Mouse (Mus musculus) liver, embryonic 14.5 days (tissue): ENCODE measurements around the gene Pigv. TPM values are rescaled to one million over a fixed set of nuclear protein-coding genes. Genes with fewer than 3 reads are reported as not detected.

Experiments
- ATAC-seq: fragments of 200-750 bp; cut with Nextera tagmentation; 2 replicates; pipeline ENCODE4 v1.8.0; 2017; ENCODE audit warnings: moderate number of reproducible peaks, mild to moderate bottlenecking, moderate library complexity; ENCODE audit not compliant: insufficient read depth
- DNase-seq, 3 experiments: peaks; one replicate each; pipeline ENCODE4 v3.0.0-alpha.2; 2012 to 2013; ENCODE audit warnings: low read depth in 3 of 3, low spot score in 3 of 3
- H3K27ac ChIP-seq: fragments of 300-500 bp; sonication (generic); 2 replicates; pipeline ENCODE4 v1.5.1; 2014; ENCODE audit warnings: moderate library complexity, mild to moderate bottlenecking, control low read depth, inconsistent platforms
- H3K27me3 ChIP-seq: fragments of 300-500 bp; sonication (generic); 2 replicates; pipeline ENCODE4 v1.6.1; 2014; ENCODE audit warnings: mild to moderate bottlenecking, low read length, moderate library complexity; ENCODE audit not compliant: control insufficient read depth, insufficient read depth
- H3K36me3 ChIP-seq: fragments of 300-500 bp; sonication (generic); replicated peaks from 2 replicates; pipeline ENCODE4 v1.6.1; 2014; ENCODE audit warnings: low read depth; ENCODE audit not compliant: control insufficient read depth, insufficient read depth
- H3K4me1 ChIP-seq, 2 experiments: fragments of 200-500 bp in 1 of 2; fragments of 300-500 bp in 1 of 2; sonication (generic) in 1 of 2; replicated peaks; 2 replicates each; pipeline ENCODE4 v1.6.1; 2012 to 2014; ENCODE audit warnings: antibody characterized with exemption in 1 of 2, inconsistent platforms in 1 of 2, low read length in 1 of 2; ENCODE audit not compliant: control insufficient read depth in 2 of 2, insufficient read depth in 2 of 2
- H3K4me2 ChIP-seq: fragments of 300-500 bp; sonication (generic); 2 replicates; pipeline ENCODE4 v1.6.1; 2014; ENCODE audit warnings: low read depth, mild to moderate bottlenecking, control low read depth, moderate library complexity
- H3K4me3 ChIP-seq, 2 experiments: fragments of 200-500 bp in 1 of 2; fragments of 300-500 bp in 1 of 2; sonication (generic) in 1 of 2; 2 replicates each; pipeline ENCODE4 v1.5.1; 2012 to 2014; ENCODE audit warnings: low read depth in 2 of 2, low read length in 2 of 2, mild to moderate bottlenecking in 2 of 2, control low read depth in 1 of 2, inconsistent platforms in 1 of 2, moderate library complexity in 1 of 2; ENCODE audit not compliant: insufficient read depth in 1 of 2
- H3K9ac ChIP-seq: fragments of 300-500 bp; sonication (generic); replicated peaks from 2 replicates; pipeline ENCODE4 v1.6.1; 2014; ENCODE audit warnings: mild to moderate bottlenecking, control low read depth, moderate library complexity
- H3K9me3 ChIP-seq: fragments of 300-500 bp; sonication (generic); 2 replicates; pipeline ENCODE4 v1.6.1; 2016; ENCODE audit warnings: low read length, mixed read lengths; ENCODE audit not compliant: control insufficient read depth
- CTCF ChIP-seq: IDR thresholded peaks from 2 replicates; pipeline ENCODE4 v1.5.1; 2016; ENCODE audit warnings: antibody characterized with exemption, low read depth, control low read depth
- EP300 ChIP-seq: IDR thresholded peaks from 2 replicates; pipeline ENCODE4 v1.6.1; 2016; ENCODE audit warnings: antibody characterized with exemption, low read depth
- WGBS: fragments of 180-500 bp; shearing (Covaris S2); extraction: QIAGEN DNeasy Blood & Tissue Kit; methylation state at CpG from one replicate; pipeline ENCODE4 v1.1.7; 2014; ENCODE audit not compliant: insufficient replicate concordance; 5-methylcytosine and 5-hydroxymethylcytosine counted together
- polyA plus RNA-seq, 2 experiments: library from polyadenylated mRNA; depleted of rRNA in 1 of 2; stranded (reverse) in 1 of 2; unstranded in 1 of 2; fragments of >200 nt; fragmentation: Nextera tagmentation in 1 of 2; extraction: Ambion mirVana in 1 of 2; gene quantifications; 2 replicates each; pipeline versions ENCODE4 v1.2.1 to v1.2.3; 2012 to 2014

Pigv gene
- polyA plus RNA-seq, 2 experiments: 3.1 to 3.3 TPM

DNA sequence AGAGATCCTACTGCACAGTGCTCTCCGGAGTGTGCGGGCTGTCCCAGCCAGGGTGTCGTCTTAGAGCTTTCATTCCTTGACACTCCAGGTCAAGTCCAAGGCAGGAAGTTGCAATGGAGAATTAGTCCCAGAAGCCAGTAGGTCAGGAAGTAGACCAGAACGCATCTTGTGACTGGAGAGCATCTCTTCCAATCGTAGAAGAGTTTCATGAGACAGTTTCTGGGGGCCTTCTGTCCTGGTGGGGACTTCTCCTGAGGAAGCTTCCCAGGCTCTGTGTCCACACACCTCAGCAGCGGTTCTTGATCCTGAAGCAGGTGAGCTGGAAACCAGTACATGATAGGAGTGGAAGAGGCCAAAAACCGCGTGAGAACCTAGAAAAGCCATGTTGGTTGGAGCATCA is 10.0 kb downstream of the Pigv start:
- H3K9me3 ChIP-seq: no peaks in the 10 kb centered on the region
- H3K4me2 ChIP-seq: no peak overlapping the region
- H3K4me3 ChIP-seq: no peak overlapping the region
- H3K27me3 ChIP-seq: no peaks in the 10 kb centered on the region
- ATAC-seq (no peak), DNase-seq (no peak)
- no peaks in the 10 kb centered on the region for H3K36me3 ChIP-seq
- peaks cover 4 to 21% of the 10 kb centered on the region in 2 experiments; a peak in 3 of 4 replicates for H3K4me1 ChIP-seq
- no peak overlapping the region for H3K9ac ChIP-seq
- no peak overlapping the region for H3K27ac ChIP-seq
- TF ChIP-seq EP300 (no peak), CTCF (no peak)
- WGBS: 79% methylated on average over 8 of the region's 8 CpGs

DNA sequence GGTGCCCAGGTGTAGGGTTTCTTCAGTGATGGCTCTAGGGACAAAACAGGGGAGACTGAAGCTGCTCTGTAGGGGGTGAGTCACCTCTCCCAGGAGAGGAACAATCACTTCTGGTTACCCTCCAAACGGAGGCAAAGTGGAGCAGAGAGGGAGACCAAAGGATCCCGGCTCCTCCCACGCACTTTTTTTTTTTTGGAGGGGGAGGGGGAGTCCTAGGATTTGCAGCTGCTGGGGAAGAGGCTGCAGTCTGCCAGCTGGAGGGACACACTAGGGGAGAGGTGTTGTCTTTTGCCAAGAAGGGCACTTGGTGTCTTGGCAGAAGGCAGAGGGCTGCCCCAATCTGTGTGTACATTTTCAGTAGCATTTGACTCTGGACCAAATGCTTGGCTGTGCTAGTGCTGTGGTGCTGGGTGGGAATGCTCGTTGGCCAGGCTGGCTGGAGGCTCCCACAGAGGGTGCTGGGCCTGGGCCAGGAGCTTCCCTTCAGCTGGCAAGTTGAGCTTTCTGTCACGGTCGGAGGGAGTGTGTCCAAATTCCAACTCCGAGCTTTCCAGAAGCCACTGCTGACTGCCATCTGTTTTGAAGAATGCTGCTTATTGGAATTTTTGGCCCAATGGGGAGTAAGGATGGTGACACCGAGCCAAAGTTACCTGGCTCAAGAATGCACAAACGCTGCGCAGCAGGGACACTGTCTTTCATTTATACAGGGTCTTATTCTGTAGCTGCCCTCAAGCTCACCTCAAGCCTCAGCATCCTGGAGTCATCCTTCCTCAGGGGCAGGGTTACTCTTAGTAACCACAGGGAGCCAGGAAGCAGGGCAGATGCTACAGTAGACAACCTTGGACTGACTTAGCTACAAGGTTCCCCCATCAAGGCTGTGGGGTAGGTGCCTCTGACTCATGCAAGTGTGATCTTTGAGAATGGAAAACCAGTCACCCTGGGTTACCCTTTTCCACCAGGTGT is 12.0 kb downstream of the Pigv start:
- ATAC-seq: no peak
- Histone ChIP-seq H3K4me1 (peaks cover 4 to 18% of the 10 kb centered on the region in 2 experiments; a peak in 3 of 4 replicates), H3K36me3 (no peaks in the 10 kb centered on the region), H3K9ac (0 out of 2 replicates have a peak overlapping the region, but pooled peaks have one; percentile 5), H3K4me3 (peak overlapping the region; percentile 30 to 36; a peak in 3 of 4 replicates), H3K27ac (peak overlapping the region; percentile 65), H3K9me3 (no peaks in the 10 kb centered on the region), H3K4me2 (peak overlapping the region; percentile 49), H3K27me3 (no peaks in the 10 kb centered on the region)
- TF ChIP-seq CTCF (no peak), EP300 (no peak)
- no peak for DNase-seq
- 31% methylated on average over 10 of the region's 10 CpGs for whole genome bisulfite sequencing

DNA sequence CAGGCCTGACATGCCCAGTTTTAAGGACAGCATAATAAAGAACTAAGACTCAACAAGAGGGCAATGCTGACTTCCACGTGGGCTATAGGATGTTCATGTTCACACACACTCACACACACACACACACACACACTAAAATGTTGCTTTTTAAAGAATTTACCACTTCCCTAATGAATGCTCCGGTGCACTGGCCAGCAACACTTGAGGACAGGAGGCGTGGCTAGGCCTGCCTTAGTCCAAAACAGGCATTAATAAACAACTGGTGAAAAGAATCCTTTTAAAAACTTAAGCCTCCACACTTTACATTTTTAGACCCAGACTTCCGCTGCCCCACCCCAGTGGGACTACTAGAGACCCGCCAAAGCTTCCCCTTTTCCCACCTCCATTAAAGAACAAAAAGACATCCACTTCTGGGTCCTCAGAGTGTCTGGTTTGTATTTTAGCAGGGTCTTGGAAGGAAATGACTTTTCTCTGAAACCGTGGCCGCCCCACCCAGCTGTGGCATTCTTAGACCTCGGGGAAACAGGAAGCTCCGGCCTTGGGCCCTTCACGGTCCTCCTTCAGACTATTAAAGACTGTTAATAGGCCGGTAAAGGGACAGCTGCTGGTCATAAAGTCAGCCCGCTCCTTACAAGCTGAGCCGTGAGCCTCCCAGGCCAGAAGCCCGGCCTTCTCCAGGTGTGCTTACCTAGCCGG is 12.8 kb downstream of the Pigv start:
- 0 out of 2 replicates have a peak overlapping the region, but pooled peaks have one; percentile 23 for H3K9ac ChIP-seq
- peak in 1 of 3 experiments; percentile 24 for DNase-seq
- peaks cover 4 to 18% of the 10 kb centered on the region in 2 experiments; a peak in 3 of 4 replicates for H3K4me1 ChIP-seq
- H3K4me2 ChIP-seq: peak overlapping the region; percentile 49
- peak overlapping the region; percentile 65 for H3K27ac ChIP-seq
- peak; percentile 34; the same call in 1 of the 2 replicates for ATAC-seq
- no peaks in the 10 kb centered on the region for H3K9me3 ChIP-seq
- no peaks in the 10 kb centered on the region for H3K27me3 ChIP-seq
- H3K36me3 ChIP-seq: no peaks in the 10 kb centered on the region
- TF ChIP-seq EP300 (no peak), CTCF (no peak)
- H3K4me3 ChIP-seq: peak overlapping the region; percentile 30 to 36; a peak in 3 of 4 replicates
- 9% methylated on average over 15 of the region's 15 CpGs for WGBS

DNA sequence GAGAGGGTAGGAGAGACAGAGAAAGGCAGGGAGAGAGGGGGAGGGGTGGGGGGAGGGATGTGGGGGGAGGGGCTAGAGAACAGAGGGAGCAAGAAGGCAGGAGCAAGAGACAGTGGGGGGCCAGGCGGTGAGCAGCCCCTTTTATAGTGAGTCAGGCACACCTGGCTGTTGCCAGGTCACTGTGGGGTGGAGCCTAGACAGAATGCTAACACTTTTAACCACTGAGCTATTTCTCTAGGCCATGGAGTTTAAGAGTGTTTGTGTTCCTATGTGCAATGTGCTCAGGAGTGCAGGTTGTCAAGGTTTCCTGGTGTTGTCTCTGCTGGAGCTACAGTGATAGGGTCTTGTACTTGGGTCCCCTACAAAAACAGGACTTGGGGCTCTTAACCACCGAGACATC is 13.7 kb downstream of the Pigv start:
- Histone ChIP-seq H3K36me3 (no peaks in the 10 kb centered on the region), H3K4me3 (no peak overlapping the region), H3K4me2 (peak overlapping the region; percentile 27; the same call in 1 of the 2 replicates), H3K4me1 (peaks cover 4 to 18% of the 10 kb centered on the region in 2 experiments; a peak in 3 of 4 replicates), H3K27me3 (no peaks in the 10 kb centered on the region), H3K27ac (no peak overlapping the region), H3K9ac (no peak overlapping the region), H3K9me3 (no peaks in the 10 kb centered on the region)
- ATAC-seq: no peak
- 37% methylated on average over 2 of the region's 2 CpGs for WGBS
- no peak for DNase-seq
- TF ChIP-seq EP300 (no peak), CTCF (no peak)
